Mouse (Mus musculus): Measurements from ENCODE around the gene Oscar.

Oscar gene

GRCm38 (mm10) chr7:3569725-3570124, 46.2 kb downstream of the Oscar start:
- DNase-seq (ENCODE audit: extremely low read depth, low read depth, low spot score): no peak

- no peak for DNase-seq (ENCODE audit: extremely low read depth, low read depth, low spot score)
These were observed 48.6 kb downstream of the Oscar start for GRCm38 (mm10) chr7:3567336-3567735.

Measured in fat pad, adult 2 months (tissue).